In the genomic region with DNA sequence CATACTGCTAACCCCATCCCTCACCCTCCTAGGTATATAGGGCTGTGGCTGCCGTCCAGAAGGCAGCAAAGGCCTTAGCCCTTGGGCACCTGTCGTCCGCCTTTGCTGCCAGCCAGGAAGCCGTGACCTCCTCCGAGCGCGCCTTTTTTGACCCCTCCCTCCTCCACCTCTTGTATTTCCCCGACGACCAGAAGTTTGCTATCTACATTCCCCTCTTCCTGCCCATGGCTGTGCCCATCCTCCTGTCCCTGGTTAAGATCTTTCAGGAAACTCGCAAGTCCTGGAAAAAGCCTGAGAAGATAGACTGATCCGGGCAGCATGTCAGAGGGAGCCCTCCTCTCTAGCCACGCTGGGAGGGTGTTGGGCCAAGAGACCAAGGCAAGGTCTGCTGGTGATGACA, we compare ENCODE assay signal across 25 mouse cellular contexts. TPM values are rescaled to one million over a fixed set of nuclear protein-coding genes. Genes with fewer than 3 reads are reported as not detected.
DNase-seq lines count a peak whose midpoint lies in the region; ATAC-seq lines count a peak whose summit lies in the region.
"Had no signal": no experiment of that assay in that cellular context is flagged by ENCODE, and none has a peak within 500 bp of the region (broad histone marks: within the 10 kb centered on the region; RNA-seq: fewer than 3 reads in every experiment).

No protein-coding gene starts in this region.

- 86% methylated on average over 12 of the region's 12 CpGs for WGBS in neural tube, embryonic 13.5 days
- WGBS in neural tube, embryonic 15.5 days = 92% methylated on average over 12 of the region's 12 CpGs

- no peaks in the 10 kb centered on the region for H3K9me3 ChIP-seq in megakaryocyte, embryonic 14.5 days
- no peaks in the 10 kb centered on the region for H3K9me3 ChIP-seq in neural tube, embryonic 13.5 days
- H3K9me3 ChIP-seq in neural tube, embryonic 15.5 days (replicated peaks) = no peaks in the 10 kb centered on the region
- H3K9me3 ChIP-seq: embryonic facial prominence, embryonic 10.5 days; embryonic facial prominence, embryonic 12.5 days; forebrain, embryonic 13.5 days; forebrain, embryonic 15.5 days; G1E had no signal

- H3K27me3 ChIP-seq in megakaryocyte, embryonic 14.5 days (replicated peaks) = no peaks in the 10 kb centered on the region
- no peaks in the 10 kb centered on the region for H3K27me3 ChIP-seq in neural tube, embryonic 13.5 days
- H3K27me3 ChIP-seq in neural tube, embryonic 15.5 days (replicated peaks) = no peaks in the 10 kb centered on the region
- H3K27me3 ChIP-seq: CH12.LX; embryonic facial prominence, embryonic 12.5 days; forebrain, embryonic 13.5 days; forebrain, embryonic 15.5 days; Patski had no signal

- DNase-seq in heart, adult 11 months = peak; percentile 89
- no peak for DNase-seq in heart, postnatal 25 days (ENCODE audit: low spot score)
- DNase-seq: adrenal gland, adult 8-10 months; adrenal gland, postnatal 14 days; adrenal gland, postnatal 36 days; B cell, adult 2 months; cerebellum, adult 11-12 months; cerebellum, adult 2 months; cerebellum, adult 9-10 months; cerebellum, postnatal 10 days; cerebellum, postnatal 25 days had no signal

- no peak for ATAC-seq in megakaryocyte, adult 5-6 weeks (ENCODE audit: poor library complexity, severe bottlenecking)
- no peak for ATAC-seq in neural tube, embryonic 13.5 days (ENCODE audit: low read depth)
- no peak for ATAC-seq in neural tube, embryonic 15.5 days (ENCODE audit: low FRiP score)
- ATAC-seq: activated CD4-positive, CD25-positive, alpha-beta regulatory T cell, adult 4 months; CD4-positive, CD25-positive, alpha-beta regulatory T cell, adult 4 months; forebrain, embryonic 13.5 days; forebrain, embryonic 15.5 days; Patski had no signal

- peak overlapping the region; percentile 46 for H3K4me3 ChIP-seq in megakaryocyte, embryonic 14.5 days (replicated peaks)
- no peak overlapping the region for H3K4me3 ChIP-seq in neural tube, embryonic 13.5 days
- no peak overlapping the region for H3K4me3 ChIP-seq in neural tube, embryonic 15.5 days (replicated peaks)
- H3K4me3 ChIP-seq: embryonic facial prominence, embryonic 10.5 days; embryonic facial prominence, embryonic 12.5 days; forebrain, embryonic 13.5 days; forebrain, embryonic 15.5 days had no signal

- H3K4me1 ChIP-seq in megakaryocyte, embryonic 14.5 days = peaks cover 52% of the 10 kb centered on the region
- peaks cover 35% of the 10 kb centered on the region for H3K4me1 ChIP-seq in neural tube, embryonic 13.5 days (replicated peaks)
- peaks cover 32% of the 10 kb centered on the region for H3K4me1 ChIP-seq in neural tube, embryonic 15.5 days

- H3K9ac ChIP-seq in neural tube, embryonic 13.5 days = 0 out of 2 replicates have a peak overlapping the region, but pooled peaks have one; percentile 17
- H3K9ac ChIP-seq in neural tube, embryonic 15.5 days (replicated peaks) = no peak overlapping the region
- H3K9ac ChIP-seq: embryonic facial prominence, embryonic 12.5 days; forebrain, embryonic 13.5 days; forebrain, embryonic 15.5 days had no signal

- H3K27ac ChIP-seq in neural tube, embryonic 13.5 days (replicated peaks) = no peak overlapping the region
- H3K27ac ChIP-seq in neural tube, embryonic 15.5 days (replicated peaks) = no peak overlapping the region
- H3K27ac ChIP-seq: embryonic facial prominence, embryonic 10.5 days; embryonic facial prominence, embryonic 12.5 days; forebrain, embryonic 13.5 days; forebrain, embryonic 15.5 days had no signal

- intact Hi-C loops in heart, postnatal 25 days (cut with DNase I) = no loop called here

- H3K36me3 ChIP-seq in megakaryocyte, embryonic 14.5 days (replicated peaks; ENCODE audit: low read length) = peaks cover 70% of the 10 kb centered on the region
- peaks cover 42% of the 10 kb centered on the region for H3K36me3 ChIP-seq in neural tube, embryonic 13.5 days
- H3K36me3 ChIP-seq in neural tube, embryonic 15.5 days = peaks cover 41% of the 10 kb centered on the region

- H3K4me2 ChIP-seq in neural tube, embryonic 13.5 days = no peak overlapping the region
- no peak overlapping the region for H3K4me2 ChIP-seq in neural tube, embryonic 15.5 days
- H3K4me2 ChIP-seq: embryonic facial prominence, embryonic 12.5 days; forebrain, embryonic 13.5 days; forebrain, embryonic 15.5 days had no signal

RNA-seq across cellular contexts. Expression of a gene that starts 1.6 kb away (rescaled TPM):
- total RNA-seq in heart, postnatal 25 days (2021) = 1 to 10 TPM; 4.2 to 4.6 TPM
- 319 and 574 TPM in 2 replicates for polyA plus RNA-seq in megakaryocyte, embryonic 14.5 days (2012; ENCODE audit: insufficient read depth, low replicate concordance)
- 94.0 and 96.6 TPM in 2 replicates for total RNA-seq in megakaryocyte, adult 5-6 weeks (2015)
- 54.2 and 56.7 TPM in 2 replicates for total RNA-seq in megakaryocyte, adult 5-6 weeks (2017)
- 80.0 and 81.9 TPM in 2 replicates for polyA plus RNA-seq in neural tube, embryonic 13.5 days (2015; fragmentation: Nextera tagmentation; extraction: Ambion mirVana)
- polyA plus RNA-seq in neural tube, embryonic 15.5 days (2015; fragmentation: Nextera tagmentation; extraction: Ambion mirVana) = 84.3 and 88.3 TPM in 2 replicates

RNA-seq across cellular contexts. Expression of a gene that starts 13.5 kb away (rescaled TPM):
- total RNA-seq in heart, postnatal 25 days (2021) = 10 to 100 TPM; 23.0 to 23.6 TPM
- 53.1 and 73.7 TPM in 2 replicates for polyA plus RNA-seq in megakaryocyte, embryonic 14.5 days (2012; ENCODE audit: insufficient read depth, low replicate concordance)
- 31.8 and 33.5 TPM in 2 replicates for total RNA-seq in megakaryocyte, adult 5-6 weeks (2015)
- total RNA-seq in megakaryocyte, adult 5-6 weeks (2017) = 21.5 and 22.4 TPM in 2 replicates
- polyA plus RNA-seq in neural tube, embryonic 13.5 days (2015; fragmentation: Nextera tagmentation; extraction: Ambion mirVana) = 79.6 and 79.7 TPM in 2 replicates
- 83.2 and 86.4 TPM in 2 replicates for polyA plus RNA-seq in neural tube, embryonic 15.5 days (2015; fragmentation: Nextera tagmentation; extraction: Ambion mirVana)

RNA-seq across cellular contexts. Expression of a gene that starts 18.9 kb away (rescaled TPM):
- total RNA-seq in heart, postnatal 25 days (2021) = under 1 TPM; 0.50 to 0.52 TPM
- polyA plus RNA-seq in megakaryocyte, embryonic 14.5 days (2012; ENCODE audit: insufficient read depth, low replicate concordance) = 25.1 and 40.6 TPM in 2 replicates
- 0.62 and 1.7 TPM in 2 replicates for total RNA-seq in megakaryocyte, adult 5-6 weeks (2015)
- total RNA-seq in megakaryocyte, adult 5-6 weeks (2017) = 1.0 and 1.6 TPM in 2 replicates
- polyA plus RNA-seq in neural tube, embryonic 13.5 days (2015; fragmentation: Nextera tagmentation; extraction: Ambion mirVana) = 143 and 149 TPM in 2 replicates
- 328 and 382 TPM in 2 replicates for polyA plus RNA-seq in neural tube, embryonic 15.5 days (2015; fragmentation: Nextera tagmentation; extraction: Ambion mirVana)

RNA-seq across cellular contexts. Expression of a gene that starts 40.4 kb away (rescaled TPM):
- under 1 TPM; 0.62 to 0.67 TPM for total RNA-seq in heart, postnatal 25 days (2021)
- 16.9 and 30.9 TPM in 2 replicates for polyA plus RNA-seq in megakaryocyte, embryonic 14.5 days (2012; ENCODE audit: insufficient read depth, low replicate concordance)
- 23.6 and 31.6 TPM in 2 replicates for total RNA-seq in megakaryocyte, adult 5-6 weeks (2015)
- total RNA-seq in megakaryocyte, adult 5-6 weeks (2017) = 60.7 and 63.2 TPM in 2 replicates
- polyA plus RNA-seq in neural tube, embryonic 13.5 days (2015; fragmentation: Nextera tagmentation; extraction: Ambion mirVana) = 7.0 and 8.2 TPM in 2 replicates
- 6.5 and 13.1 TPM in 2 replicates for polyA plus RNA-seq in neural tube, embryonic 15.5 days (2015; fragmentation: Nextera tagmentation; extraction: Ambion mirVana)

RNA-seq across cellular contexts. Expression of a gene that starts 44.7 kb away (rescaled TPM):
- total RNA-seq in heart, postnatal 25 days (2021) = not detected
- polyA plus RNA-seq in megakaryocyte, embryonic 14.5 days (2012; ENCODE audit: insufficient read depth, low replicate concordance) = not detected in 2 replicates
- not detected in 2 replicates for total RNA-seq in megakaryocyte, adult 5-6 weeks (2015)
- not detected in 2 replicates for total RNA-seq in megakaryocyte, adult 5-6 weeks (2017)
- not detected in 2 replicates for polyA plus RNA-seq in neural tube, embryonic 13.5 days (2015; fragmentation: Nextera tagmentation; extraction: Ambion mirVana)
- polyA plus RNA-seq in neural tube, embryonic 15.5 days (2015; fragmentation: Nextera tagmentation; extraction: Ambion mirVana) = 11.8 TPM in 1 of 2 replicates, not detected in the other
- total RNA-seq: adrenal gland, postnatal 14 days; CH12.LX had no signal
- polyA plus RNA-seq: activated CD4-positive, CD25-positive, alpha-beta regulatory T cell, adult 4 months; cerebellum, adult 2 months; forebrain, embryonic 11.5 days; forebrain, embryonic 13.5 days; forebrain, embryonic 15.5 days; G1E had no signal
